Mouse (Mus musculus): Measurements from ENCODE around the gene Lrmda.

The Lrmda gene

GRCm38 (mm10) chr14:22451603-22452002 lies 432.1 kb downstream of the Lrmda start:
- DNase-seq (ENCODE audit: low read depth, low spot score) = no peak
- H3K27me3 ChIP-seq (ENCODE audit: control insufficient read depth, insufficient read depth, low read length, poor library complexity, severe bottlenecking) = no peaks in the 10 kb centered on the region
- H3K36me3 ChIP-seq (ENCODE audit: control insufficient read depth, insufficient read depth, low read length, poor library complexity, severe bottlenecking) = no peaks in the 10 kb centered on the region

GRCm38 (mm10) chr14:22464314-22464713 lies 444.8 kb downstream of the Lrmda start:
- DNase-seq (ENCODE audit: low read depth, low spot score) = no peak
- no peaks in the 10 kb centered on the region for H3K27me3 ChIP-seq (ENCODE audit: control insufficient read depth, insufficient read depth, low read length, poor library complexity, severe bottlenecking)
- no peaks in the 10 kb centered on the region for H3K36me3 ChIP-seq (ENCODE audit: control insufficient read depth, insufficient read depth, low read length, poor library complexity, severe bottlenecking)

- no peaks in the 10 kb centered on the region for H3K36me3 ChIP-seq (ENCODE audit: control insufficient read depth, insufficient read depth, low read length, poor library complexity, severe bottlenecking)
- no peak for DNase-seq (ENCODE audit: low read depth, low spot score)
Measured at GRCm38 (mm10) chr14:22471041-22471440, 451.5 kb downstream of the Lrmda start.

GRCm38 (mm10) chr14:22473451-22473850 lies 453.9 kb downstream of the Lrmda start:
- H3K36me3 ChIP-seq (ENCODE audit: control insufficient read depth, insufficient read depth, low read length, poor library complexity, severe bottlenecking) = no peaks in the 10 kb centered on the region
- no peaks in the 10 kb centered on the region; the same call in 1 of the 2 replicates for H3K27me3 ChIP-seq (ENCODE audit: control insufficient read depth, insufficient read depth, low read length, poor library complexity, severe bottlenecking)
- no peak for DNase-seq (ENCODE audit: low read depth, low spot score)

More at GRCm38 (mm10) chr14:22471041-22471440, 451.5 kb downstream of the Lrmda start:
- no peaks in the 10 kb centered on the region; the same call in 1 of the 2 replicates for H3K27me3 ChIP-seq (ENCODE audit: control insufficient read depth, insufficient read depth, low read length, poor library complexity, severe bottlenecking)

- Histone ChIP-seq H3K27me3 (ENCODE audit: control insufficient read depth, insufficient read depth, low read length, poor library complexity, severe bottlenecking) (no peaks in the 10 kb centered on the region; the same call in 1 of the 2 replicates), H3K36me3 (ENCODE audit: control insufficient read depth, insufficient read depth, low read length, poor library complexity, severe bottlenecking) (no peaks in the 10 kb centered on the region)
- DNase-seq (ENCODE audit: low read depth, low spot score) = no peak
Measured at GRCm38 (mm10) chr14:22473991-22474390, 454.5 kb downstream of the Lrmda start.

GRCm38 (mm10) chr14:22493326-22493725 lies 473.8 kb downstream of the Lrmda start:
- H3K27me3 ChIP-seq (ENCODE audit: control insufficient read depth, insufficient read depth, low read length, poor library complexity, severe bottlenecking) = no peaks in the 10 kb centered on the region
- H3K36me3 ChIP-seq (ENCODE audit: control insufficient read depth, insufficient read depth, low read length, poor library complexity, severe bottlenecking) = no peaks in the 10 kb centered on the region
- DNase-seq (ENCODE audit: low read depth, low spot score) = no peak

GRCm38 (mm10) chr14:22494290-22494689 lies 474.8 kb downstream of the Lrmda start:
- H3K27me3 ChIP-seq (ENCODE audit: control insufficient read depth, insufficient read depth, low read length, poor library complexity, severe bottlenecking) = no peaks in the 10 kb centered on the region
- no peaks in the 10 kb centered on the region for H3K36me3 ChIP-seq (ENCODE audit: control insufficient read depth, insufficient read depth, low read length, poor library complexity, severe bottlenecking)
- DNase-seq (ENCODE audit: low read depth, low spot score) = no peak

GRCm38 (mm10) chr14:22494866-22495265 lies 475.4 kb downstream of the Lrmda start:
- Histone ChIP-seq H3K27me3 (ENCODE audit: control insufficient read depth, insufficient read depth, low read length, poor library complexity, severe bottlenecking) (no peaks in the 10 kb centered on the region), H3K36me3 (ENCODE audit: control insufficient read depth, insufficient read depth, low read length, poor library complexity, severe bottlenecking) (no peaks in the 10 kb centered on the region)
- DNase-seq (ENCODE audit: low read depth, low spot score) = no peak

- Histone ChIP-seq H3K36me3 (ENCODE audit: control insufficient read depth, insufficient read depth, low read length, poor library complexity, severe bottlenecking) (no peaks in the 10 kb centered on the region), H3K27me3 (ENCODE audit: control insufficient read depth, insufficient read depth, low read length, poor library complexity, severe bottlenecking) (no peaks in the 10 kb centered on the region)
- no peak for DNase-seq (ENCODE audit: low read depth, low spot score)
Measured at GRCm38 (mm10) chr14:22495286-22495685, 475.8 kb downstream of the Lrmda start.

- H3K27me3 ChIP-seq (ENCODE audit: control insufficient read depth, insufficient read depth, low read length, poor library complexity, severe bottlenecking) = no peaks in the 10 kb centered on the region
- H3K36me3 ChIP-seq (ENCODE audit: control insufficient read depth, insufficient read depth, low read length, poor library complexity, severe bottlenecking) = no peaks in the 10 kb centered on the region
- no peak for DNase-seq (ENCODE audit: low read depth, low spot score)
Measured at GRCm38 (mm10) chr14:22497636-22498131, 478.2 kb downstream of the Lrmda start.

- Histone ChIP-seq H3K36me3 (ENCODE audit: control insufficient read depth, insufficient read depth, low read length, poor library complexity, severe bottlenecking) (no peaks in the 10 kb centered on the region), H3K27me3 (ENCODE audit: control insufficient read depth, insufficient read depth, low read length, poor library complexity, severe bottlenecking) (no peaks in the 10 kb centered on the region)
- no peak for DNase-seq (ENCODE audit: low read depth, low spot score)
Measured at GRCm38 (mm10) chr14:22509747-22510530, 490.4 kb downstream of the Lrmda start.

- Histone ChIP-seq H3K27me3 (ENCODE audit: control insufficient read depth, insufficient read depth, low read length, poor library complexity, severe bottlenecking) (no peaks in the 10 kb centered on the region), H3K36me3 (ENCODE audit: control insufficient read depth, insufficient read depth, low read length, poor library complexity, severe bottlenecking) (no peaks in the 10 kb centered on the region)
- no peak for DNase-seq (ENCODE audit: low read depth, low spot score)
Measured at GRCm38 (mm10) chr14:22510531-22510785, 490.9 kb downstream of the Lrmda start.

- no peaks in the 10 kb centered on the region for H3K36me3 ChIP-seq (ENCODE audit: control insufficient read depth, insufficient read depth, low read length, poor library complexity, severe bottlenecking)
- no peak for DNase-seq (ENCODE audit: low read depth, low spot score)
- no peaks in the 10 kb centered on the region for H3K27me3 ChIP-seq (ENCODE audit: control insufficient read depth, insufficient read depth, low read length, poor library complexity, severe bottlenecking)
Measured at GRCm38 (mm10) chr14:22514362-22515084, 495.0 kb downstream of the Lrmda start.

GRCm38 (mm10) chr14:22530706-22531105 lies 511.2 kb downstream of the Lrmda start:
- no peak for DNase-seq (ENCODE audit: low read depth, low spot score)
- no peaks in the 10 kb centered on the region for H3K27me3 ChIP-seq (ENCODE audit: control insufficient read depth, insufficient read depth, low read length, poor library complexity, severe bottlenecking)
- no peaks in the 10 kb centered on the region for H3K36me3 ChIP-seq (ENCODE audit: control insufficient read depth, insufficient read depth, low read length, poor library complexity, severe bottlenecking)

- no peak for DNase-seq (ENCODE audit: low read depth, low spot score)
- no peaks in the 10 kb centered on the region for H3K36me3 ChIP-seq (ENCODE audit: control insufficient read depth, insufficient read depth, low read length, poor library complexity, severe bottlenecking)
Measured at GRCm38 (mm10) chr14:22533501-22533900, 514.0 kb downstream of the Lrmda start.

More at GRCm38 (mm10) chr14:22533501-22533900, 514.0 kb downstream of the Lrmda start:
- no peaks in the 10 kb centered on the region for H3K27me3 ChIP-seq (ENCODE audit: control insufficient read depth, insufficient read depth, low read length, poor library complexity, severe bottlenecking)

All from splenic B cell, adult 2 months (primary cell).